Mouse (Mus musculus) liver, embryonic 14.5 days (tissue): ENCODE results near the gene Lmbr1l. TPM values are rescaled to one million over a fixed set of nuclear protein-coding genes. Genes with fewer than 3 reads are reported as not detected.

Experiments used
- ATAC-seq: fragments of 200-750 bp; cut with Nextera tagmentation; 2 replicates; pipeline ENCODE4 v1.8.0; 2017; ENCODE audit warnings: moderate number of reproducible peaks, mild to moderate bottlenecking, moderate library complexity; ENCODE audit not compliant: insufficient read depth
- DNase-seq, 3 experiments: peaks; one replicate each; pipeline ENCODE4 v3.0.0-alpha.2; 2012 to 2013; ENCODE audit warnings: low read depth in 3 of 3, low spot score in 3 of 3
- H3K27ac ChIP-seq: fragments of 300-500 bp; sonication (generic); 2 replicates; pipeline ENCODE4 v1.5.1; 2014; ENCODE audit warnings: moderate library complexity, mild to moderate bottlenecking, control low read depth, inconsistent platforms
- H3K27me3 ChIP-seq: fragments of 300-500 bp; sonication (generic); 2 replicates; pipeline ENCODE4 v1.6.1; 2014; ENCODE audit warnings: mild to moderate bottlenecking, low read length, moderate library complexity; ENCODE audit not compliant: control insufficient read depth, insufficient read depth
- H3K36me3 ChIP-seq: fragments of 300-500 bp; sonication (generic); replicated peaks from 2 replicates; pipeline ENCODE4 v1.6.1; 2014; ENCODE audit warnings: low read depth; ENCODE audit not compliant: control insufficient read depth, insufficient read depth
- H3K4me1 ChIP-seq, 2 experiments: fragments of 200-500 bp in 1 of 2; fragments of 300-500 bp in 1 of 2; sonication (generic) in 1 of 2; replicated peaks; 2 replicates each; pipeline ENCODE4 v1.6.1; 2012 to 2014; ENCODE audit warnings: antibody characterized with exemption in 1 of 2, inconsistent platforms in 1 of 2, low read length in 1 of 2; ENCODE audit not compliant: control insufficient read depth in 2 of 2, insufficient read depth in 2 of 2
- H3K4me2 ChIP-seq: fragments of 300-500 bp; sonication (generic); 2 replicates; pipeline ENCODE4 v1.6.1; 2014; ENCODE audit warnings: low read depth, mild to moderate bottlenecking, control low read depth, moderate library complexity
- H3K4me3 ChIP-seq, 2 experiments: fragments of 200-500 bp in 1 of 2; fragments of 300-500 bp in 1 of 2; sonication (generic) in 1 of 2; 2 replicates each; pipeline ENCODE4 v1.5.1; 2012 to 2014; ENCODE audit warnings: low read depth in 2 of 2, low read length in 2 of 2, mild to moderate bottlenecking in 2 of 2, control low read depth in 1 of 2, inconsistent platforms in 1 of 2, moderate library complexity in 1 of 2; ENCODE audit not compliant: insufficient read depth in 1 of 2
- H3K9ac ChIP-seq: fragments of 300-500 bp; sonication (generic); replicated peaks from 2 replicates; pipeline ENCODE4 v1.6.1; 2014; ENCODE audit warnings: mild to moderate bottlenecking, control low read depth, moderate library complexity
- H3K9me3 ChIP-seq: fragments of 300-500 bp; sonication (generic); 2 replicates; pipeline ENCODE4 v1.6.1; 2016; ENCODE audit warnings: low read length, mixed read lengths; ENCODE audit not compliant: control insufficient read depth
- CTCF ChIP-seq: IDR thresholded peaks from 2 replicates; pipeline ENCODE4 v1.5.1; 2016; ENCODE audit warnings: antibody characterized with exemption, low read depth, control low read depth
- EP300 ChIP-seq: IDR thresholded peaks from 2 replicates; pipeline ENCODE4 v1.6.1; 2016; ENCODE audit warnings: antibody characterized with exemption, low read depth
- WGBS: fragments of 180-500 bp; shearing (Covaris S2); extraction: QIAGEN DNeasy Blood & Tissue Kit; methylation state at CpG from one replicate; pipeline ENCODE4 v1.1.7; 2014; ENCODE audit not compliant: insufficient replicate concordance; 5-methylcytosine and 5-hydroxymethylcytosine counted together
- polyA plus RNA-seq, 2 experiments: library from polyadenylated mRNA; depleted of rRNA in 1 of 2; stranded (reverse) in 1 of 2; unstranded in 1 of 2; fragments of >200 nt; fragmentation: Nextera tagmentation in 1 of 2; extraction: Ambion mirVana in 1 of 2; gene quantifications; 2 replicates each; pipeline versions ENCODE4 v1.2.1 to v1.2.3; 2012 to 2014

Gene Lmbr1l
- polyA plus RNA-seq, 2 experiments: 0.70 to 7.1 TPM

DNA sequence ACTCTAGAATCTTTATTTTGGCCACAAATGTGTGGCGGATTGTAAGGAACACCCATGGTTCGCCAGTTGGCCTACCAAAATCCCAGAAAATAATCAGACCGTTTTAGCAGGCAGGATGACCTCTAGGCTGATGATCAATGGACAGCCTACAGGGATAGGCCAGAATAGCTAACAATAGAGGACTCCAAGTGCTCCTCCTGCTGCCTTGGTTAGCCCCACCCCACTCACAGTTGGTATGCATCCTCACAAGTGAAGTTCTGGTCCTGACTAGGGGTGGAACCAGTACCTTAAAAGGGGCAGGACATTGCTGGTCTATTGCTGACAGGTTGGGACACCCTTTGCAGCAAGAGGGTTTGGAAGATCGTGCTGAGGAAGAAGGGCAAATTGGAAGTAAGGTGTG is 25.0 kb downstream of the Lmbr1l start:
- no peak overlapping the region for H3K4me3 ChIP-seq

DNA sequence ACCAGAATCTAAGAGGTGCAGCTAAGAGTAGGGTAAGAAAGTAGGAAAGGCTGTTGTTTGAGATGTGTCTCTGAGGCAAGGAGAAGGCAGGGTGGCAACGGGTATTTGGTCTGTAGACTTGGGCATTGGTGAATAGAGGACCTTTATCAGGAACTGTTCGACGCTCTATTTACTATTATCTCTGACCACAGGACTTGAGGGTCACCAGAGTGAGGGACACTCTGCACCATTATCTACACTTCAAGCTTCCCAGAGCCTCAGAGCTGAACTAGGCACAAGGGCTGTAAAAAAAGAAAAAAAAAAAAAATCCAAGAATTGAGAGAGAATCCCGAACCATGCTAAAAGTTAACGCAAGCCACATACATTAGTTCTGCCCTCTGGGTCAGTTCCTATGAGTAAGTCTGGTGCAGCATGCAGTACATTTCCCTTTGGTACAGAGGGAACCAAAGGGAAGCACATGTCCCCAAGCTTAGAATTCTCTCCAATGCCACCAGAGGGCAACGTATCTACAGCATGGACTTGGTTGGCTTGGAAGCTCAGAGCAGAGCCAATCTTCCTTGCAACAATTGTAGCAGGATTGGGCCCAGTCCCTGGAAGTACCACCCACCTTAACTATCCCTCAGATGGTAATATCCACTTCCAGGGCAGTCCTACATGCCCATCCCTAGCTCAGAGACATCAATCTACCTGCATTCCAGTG is 26.0 kb downstream of the Lmbr1l start:
- Histone ChIP-seq H3K4me2 (peak overlapping the region; percentile 47), H3K4me1 (peaks cover 7 to 21% of the 10 kb centered on the region in 2 experiments; a peak in 3 of 4 replicates), H3K9ac (no peak overlapping the region; the same call in 1 of the 2 replicates), H3K9me3 (no peaks in the 10 kb centered on the region), H3K4me3 (no peak overlapping the region), H3K36me3 (no peaks in the 10 kb centered on the region), H3K27ac (no peak overlapping the region), H3K27me3 (peaks cover 43% of the 10 kb centered on the region)
- DNase-seq (peak in 1 of 3 experiments; percentile 53), ATAC-seq (peak; percentile 54)
- peak; percentile 90 for TF ChIP-seq CTCF
- 0 out of 2 replicates have a peak, but pooled peaks have one; percentile 23 for TF ChIP-seq EP300
- 6% methylated on average over 6 of the region's 6 CpGs for WGBS

More for the DNA sequence above, 25.0 kb downstream of the Lmbr1l start:
- ATAC-seq (no peak), DNase-seq (no peak)
- Histone ChIP-seq H3K36me3 (no peaks in the 10 kb centered on the region), H3K9me3 (no peaks in the 10 kb centered on the region), H3K27ac (no peak overlapping the region), H3K4me1 (peaks cover 7 to 21% of the 10 kb centered on the region in 2 experiments; a peak in 3 of 4 replicates), H3K9ac (no peak overlapping the region), H3K27me3 (peaks cover 53% of the 10 kb centered on the region), H3K4me2 (no peak overlapping the region)
- 55% methylated on average over 4 of the region's 4 CpGs for WGBS
- TF ChIP-seq CTCF (no peak), EP300 (no peak)

DNA sequence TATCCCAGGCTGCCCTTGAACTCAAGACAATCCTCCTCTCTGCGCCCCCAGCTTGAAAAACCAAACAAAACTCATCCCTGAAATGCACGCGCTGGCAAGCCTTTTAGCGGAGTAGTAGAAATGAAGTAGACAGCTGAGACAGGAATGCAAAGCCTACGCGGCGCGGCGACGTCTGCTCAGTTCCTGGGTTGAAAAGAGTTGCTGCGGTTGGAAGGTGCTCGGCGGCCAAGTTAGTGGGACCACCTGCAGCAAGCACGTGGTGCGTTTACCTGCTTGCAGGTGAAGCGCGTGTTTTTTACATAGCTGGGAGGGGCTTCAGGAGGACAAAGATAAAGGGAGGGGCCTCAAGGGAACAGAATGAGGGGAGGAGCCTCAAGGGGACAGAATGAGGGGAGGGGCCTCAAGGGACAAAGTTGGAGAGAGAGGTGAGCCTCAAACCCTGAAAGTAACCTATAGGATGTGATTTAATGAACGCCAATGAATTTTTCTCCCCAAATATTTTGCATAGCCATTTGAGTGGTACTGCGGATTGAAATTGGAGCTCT is 26.8 kb downstream of the Lmbr1l start:
- H3K4me1 ChIP-seq: peaks cover 6 to 17% of the 10 kb centered on the region in 2 experiments; a peak in 3 of 4 replicates
- H3K9ac ChIP-seq: no peak overlapping the region
- H3K4me2 ChIP-seq: peak overlapping the region; percentile 47
- no peak for DNase-seq
- H3K27ac ChIP-seq: no peak overlapping the region
- H3K4me3 ChIP-seq: peak overlapping the region in 1 of 2 experiments; percentile 17; a peak in 1 of 4 replicates
- no peaks in the 10 kb centered on the region for H3K9me3 ChIP-seq
- 21% methylated on average over 19 of the region's 19 CpGs for WGBS
- peak; percentile 19; the same call in 1 of the 2 replicates for ATAC-seq
- peaks cover 36% of the 10 kb centered on the region for H3K27me3 ChIP-seq
- TF ChIP-seq EP300 (no peak), CTCF (no peak)
- no peaks in the 10 kb centered on the region for H3K36me3 ChIP-seq

DNA sequence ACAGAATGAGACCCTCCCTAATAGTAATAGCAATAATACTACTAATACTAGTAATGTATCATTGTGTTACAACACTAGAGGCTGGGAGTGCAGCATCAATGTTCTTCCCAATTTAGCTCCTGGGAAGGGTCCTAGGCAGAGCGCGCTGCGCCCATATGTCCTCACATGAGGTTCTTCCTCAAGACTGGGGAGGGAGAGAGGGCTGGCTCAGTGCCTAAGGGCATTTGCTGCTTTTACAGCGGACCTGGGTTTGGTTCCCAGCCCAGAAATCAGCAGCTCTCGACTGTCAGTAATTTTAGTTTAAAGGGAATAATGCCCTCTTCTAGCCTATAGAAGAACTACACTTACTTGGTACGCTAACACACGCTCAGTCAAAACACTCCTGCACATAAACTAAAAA is 30.5 kb downstream of the Lmbr1l start:
- Histone ChIP-seq H3K9ac (no peak overlapping the region), H3K4me1 (peaks cover 2 to 13% of the 10 kb centered on the region in 2 experiments; a peak in 3 of 4 replicates), H3K4me3 (no peak overlapping the region), H3K4me2 (no peak overlapping the region), H3K9me3 (no peaks in the 10 kb centered on the region), H3K27ac (no peak overlapping the region), H3K27me3 (no peaks in the 10 kb centered on the region; the same call in 1 of the 2 replicates), H3K36me3 (no peaks in the 10 kb centered on the region)
- no peak for DNase-seq
- TF ChIP-seq EP300 (no peak), CTCF (no peak)
- WGBS: 73% methylated on average over 7 of the region's 7 CpGs
- ATAC-seq: no peak

DNA sequence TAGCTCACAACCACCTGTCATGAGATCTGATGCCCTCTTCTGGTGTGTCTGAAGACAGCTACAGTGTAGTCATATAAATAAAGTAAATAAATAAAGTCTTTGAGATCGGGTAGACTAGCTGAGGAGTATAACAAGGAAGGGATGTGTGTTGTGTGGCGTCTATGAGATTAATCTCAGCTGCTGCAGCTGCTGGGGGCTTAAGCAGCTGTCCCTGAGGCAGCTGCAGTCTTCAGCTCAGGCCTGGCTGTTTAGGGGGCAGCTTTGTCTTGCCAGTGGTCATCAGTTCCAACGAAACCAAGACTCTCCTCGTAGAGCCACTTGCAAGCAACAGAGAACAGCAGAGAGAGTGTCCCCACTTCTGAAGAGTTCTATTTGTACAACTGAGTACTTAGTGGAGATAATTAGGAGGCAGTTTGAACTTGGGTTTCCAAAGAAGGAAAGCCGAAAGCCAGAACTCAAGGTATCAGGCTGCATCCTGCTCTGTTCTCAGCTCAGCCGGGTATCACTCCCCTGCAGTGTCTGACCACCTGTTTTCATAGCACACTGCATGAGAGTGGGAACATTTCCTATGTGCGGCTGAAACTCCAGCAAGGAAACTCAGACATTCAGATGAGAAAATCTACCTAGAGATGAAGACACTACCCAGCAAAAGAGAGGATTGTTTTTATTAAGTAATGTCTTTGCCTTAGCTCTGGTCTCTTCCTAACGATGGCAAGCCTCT is 31.2 kb downstream of the Lmbr1l start:
- ATAC-seq (no peak), DNase-seq (no peak)
- 56% methylated on average over 8 of the region's 8 CpGs for WGBS

More for the DNA sequence above, 31.2 kb downstream of the Lmbr1l start:
- Histone ChIP-seq H3K4me3 (no peak overlapping the region), H3K4me2 (no peak overlapping the region), H3K9me3 (no peaks in the 10 kb centered on the region), H3K27ac (no peak overlapping the region), H3K27me3 (no peaks in the 10 kb centered on the region; the same call in 1 of the 2 replicates), H3K9ac (no peak overlapping the region), H3K36me3 (no peaks in the 10 kb centered on the region), H3K4me1 (peaks cover 5 to 11% of the 10 kb centered on the region in 2 experiments)
- TF ChIP-seq CTCF (no peak), EP300 (no peak)
